Comparison of ENCODE assay signal across 14 mouse cellular contexts in the genomic region with DNA sequence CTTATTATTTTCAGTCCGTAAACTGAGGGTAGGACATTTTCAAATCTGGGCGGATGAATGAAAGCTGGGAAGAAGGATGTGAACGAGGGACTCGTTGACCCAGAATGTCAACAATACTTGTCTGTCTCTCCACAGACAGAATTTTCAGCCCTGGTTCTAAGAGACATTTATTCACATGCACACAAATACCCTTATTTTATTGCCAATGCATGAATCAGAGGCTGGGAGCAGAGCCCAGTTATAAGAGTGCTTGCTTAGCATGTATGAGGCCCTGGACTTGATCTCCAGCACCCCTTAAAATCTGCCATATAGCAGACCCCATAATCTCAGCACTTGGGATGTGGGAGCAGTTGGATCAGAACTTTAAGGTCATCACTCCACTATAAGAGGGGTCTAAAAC.
"Had no signal": no experiment of that assay in that cellular context is flagged by ENCODE, and none has a peak within 500 bp of the region (broad histone marks: within the 10 kb centered on the region; RNA-seq: fewer than 3 reads in every experiment).

No protein-coding gene starts in this region.

- H3K9ac ChIP-seq: lung, embryonic 14.5 days; midbrain, embryonic 12.5 days; neural tube, embryonic 12.5 days; stomach, embryonic 15.5 days had no signal

- H3K9me3 ChIP-seq: midbrain, embryonic 10.5 days; midbrain, embryonic 12.5 days; neural tube, embryonic 12.5 days; stomach, embryonic 15.5 days had no signal

- DNase-seq: lung, adult 18-20 months; lung, embryonic 14.5 days; lung, postnatal 10 days; lung, postnatal 4 days; midbrain, embryonic 14.5 days; right cerebral cortex, postnatal 14 days; thymus, adult 2 months; thymus, postnatal 25 days; thymus, postnatal 4 days had no signal

- H3K36me3 ChIP-seq: midbrain, embryonic 10.5 days; midbrain, embryonic 12.5 days; neural tube, embryonic 12.5 days; stomach, embryonic 15.5 days had no signal

- H3K27me3 ChIP-seq: midbrain, embryonic 12.5 days; neural tube, embryonic 12.5 days; stomach, embryonic 15.5 days had no signal

- H3K4me3 ChIP-seq: midbrain, embryonic 10.5 days; midbrain, embryonic 12.5 days; neural tube, embryonic 12.5 days; stomach, embryonic 15.5 days had no signal

- H3K4me2 ChIP-seq: lung, embryonic 14.5 days; midbrain, embryonic 12.5 days; neural tube, embryonic 12.5 days; stomach, embryonic 15.5 days had no signal

- H3K27ac ChIP-seq: midbrain, embryonic 10.5 days; midbrain, embryonic 12.5 days; neural tube, embryonic 12.5 days; stomach, embryonic 15.5 days; stomach, postnatal 0 days had no signal

- H3K4me1 ChIP-seq: midbrain, embryonic 10.5 days; midbrain, embryonic 12.5 days; neural tube, embryonic 12.5 days; stomach, embryonic 15.5 days had no signal
